Mouse (Mus musculus) right cerebral cortex, postnatal 4 days (tissue): ENCODE results near the gene Glt28d2.
"Not testable (repeated sequence)": the region's sequence is repeated elsewhere in the genome, so short reads cannot be mapped to it uniquely, and the experiment has no call there.

ENCODE experiments used
- DNase-seq: peaks from one replicate; pipeline ENCODE4 v3.0.0-alpha.2; 2022

Glt28d2 gene

DNA sequence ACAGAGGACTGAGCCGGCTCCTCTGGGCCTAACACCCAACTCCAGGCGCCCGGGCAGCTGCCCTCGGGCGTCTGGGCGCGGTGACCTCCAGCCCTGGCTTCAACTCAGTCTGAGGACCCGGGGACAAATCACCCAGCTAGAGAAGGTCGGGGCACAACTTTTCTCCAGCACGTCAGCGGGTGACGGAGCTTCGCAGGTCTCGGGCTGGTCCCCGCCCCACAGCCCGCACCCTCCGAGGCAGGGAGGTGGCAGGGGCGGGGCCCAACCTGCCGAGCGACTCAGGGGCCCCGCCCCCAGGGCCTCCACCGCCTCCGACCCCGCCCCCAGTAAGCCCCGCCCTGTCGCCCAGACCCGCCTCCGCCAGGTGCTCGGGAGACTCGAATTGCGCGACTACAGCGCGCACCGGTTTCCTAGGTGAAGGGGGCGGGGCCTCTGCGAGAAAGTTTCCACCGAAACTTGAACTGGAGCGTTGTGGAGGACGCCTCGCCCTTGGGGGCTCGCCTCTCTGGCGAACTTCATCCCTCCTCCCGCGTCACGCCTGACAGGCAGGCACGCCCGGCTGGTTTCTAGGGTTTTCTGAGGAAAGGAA lies at the start of gene Glt28d2, which contains the start of gene Gm37240:
Gene Glt28d2, minus strand, starts transcription at position 278 of the 589 bp plus-strand sequence.
Gene Gm37240, minus strand, starts transcription at position 280 of the 589 bp plus-strand sequence.
- DNase-seq, result peak; percentile 60

DNA sequence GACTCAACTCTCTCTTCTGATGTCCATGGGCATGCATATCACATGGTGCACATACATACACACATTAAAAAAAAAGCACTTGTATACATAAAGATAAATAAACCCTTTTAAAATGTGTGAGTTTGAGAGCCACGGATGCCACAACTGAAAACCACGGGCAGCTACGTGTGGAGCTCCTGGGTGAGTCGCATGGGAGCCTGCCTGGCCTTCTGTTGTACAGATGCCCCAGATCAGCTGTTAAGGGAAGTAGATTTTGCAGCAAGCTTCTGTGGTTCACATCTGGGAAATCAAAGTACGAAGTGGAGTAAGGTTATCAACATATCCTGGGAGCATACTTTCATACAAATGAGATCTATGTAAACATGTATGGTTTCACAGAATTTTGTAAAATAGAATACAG lies 46.3 kb upstream of the Glt28d2 start:
- DNase-seq, result no peak

DNA sequence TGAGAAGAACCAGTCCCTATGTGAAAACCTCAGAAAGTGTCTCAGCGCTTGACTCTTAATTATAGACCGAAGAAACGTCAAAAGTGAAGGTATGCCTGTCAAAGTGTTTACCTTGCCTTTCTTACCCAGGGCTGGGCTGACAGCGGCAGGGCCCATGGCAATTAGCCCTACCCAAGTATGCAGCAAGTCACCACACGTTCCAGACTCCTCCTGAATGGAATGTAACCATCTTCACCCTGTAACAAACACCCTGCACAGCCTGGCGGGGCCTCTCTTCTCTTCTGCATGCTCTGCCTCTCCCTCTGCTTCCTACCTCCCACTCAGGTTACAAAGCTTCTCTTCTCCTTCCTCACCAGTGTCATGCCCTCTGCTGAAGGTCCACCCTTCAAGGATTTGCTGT lies 44.5 kb upstream of the Glt28d2 start:
- no peak for DNase-seq

DNA sequence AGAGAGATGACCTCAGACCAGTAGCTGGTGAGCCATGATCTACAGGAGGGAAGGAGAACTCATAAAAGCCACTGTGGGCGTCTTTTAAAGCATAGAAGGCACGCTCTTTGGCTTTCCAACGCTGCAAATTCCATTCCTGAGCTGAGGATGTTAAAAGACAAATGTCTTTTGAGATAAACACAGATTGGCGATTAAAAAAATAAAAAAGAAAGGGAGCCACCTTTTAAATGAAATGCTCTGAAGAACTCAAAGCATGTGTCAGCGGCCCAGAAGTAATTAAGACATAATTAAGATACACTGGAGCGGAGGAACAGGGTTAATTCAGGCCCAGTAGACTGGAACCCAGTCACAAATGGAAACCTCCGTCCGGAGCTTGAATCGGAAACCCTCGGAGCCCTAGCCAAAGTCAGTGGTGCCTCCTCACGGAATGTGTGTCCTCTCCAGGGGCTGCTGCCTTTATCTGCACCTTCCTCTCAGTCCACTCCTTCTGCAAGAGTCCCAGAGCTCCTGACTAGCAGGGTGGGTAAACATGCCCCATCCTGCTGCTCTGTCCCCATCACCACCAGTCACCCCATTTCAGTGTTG lies 43.4 kb upstream of the Glt28d2 start:
- DNase-seq, result no peak

DNA sequence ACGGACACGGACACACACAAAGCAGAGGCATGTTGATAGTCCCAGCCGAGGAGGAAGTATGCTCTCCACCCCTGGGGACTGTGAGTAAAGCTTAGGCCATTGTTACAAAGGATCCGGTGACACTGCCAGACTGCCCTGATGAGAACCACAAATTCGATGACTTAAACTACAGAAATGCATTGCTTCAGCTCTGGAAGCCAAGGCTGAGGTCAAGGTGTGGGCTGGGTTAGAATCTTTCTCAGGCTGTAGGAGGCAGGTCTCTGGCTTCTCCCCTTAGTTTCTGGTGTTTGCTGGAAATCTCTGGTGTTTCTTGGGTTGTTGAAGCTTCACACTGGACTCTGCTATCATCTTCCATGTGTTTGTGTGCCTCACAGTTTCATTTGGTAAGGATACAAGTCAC lies 42.4 kb upstream of the Glt28d2 start:
- no peak for DNase-seq

DNA sequence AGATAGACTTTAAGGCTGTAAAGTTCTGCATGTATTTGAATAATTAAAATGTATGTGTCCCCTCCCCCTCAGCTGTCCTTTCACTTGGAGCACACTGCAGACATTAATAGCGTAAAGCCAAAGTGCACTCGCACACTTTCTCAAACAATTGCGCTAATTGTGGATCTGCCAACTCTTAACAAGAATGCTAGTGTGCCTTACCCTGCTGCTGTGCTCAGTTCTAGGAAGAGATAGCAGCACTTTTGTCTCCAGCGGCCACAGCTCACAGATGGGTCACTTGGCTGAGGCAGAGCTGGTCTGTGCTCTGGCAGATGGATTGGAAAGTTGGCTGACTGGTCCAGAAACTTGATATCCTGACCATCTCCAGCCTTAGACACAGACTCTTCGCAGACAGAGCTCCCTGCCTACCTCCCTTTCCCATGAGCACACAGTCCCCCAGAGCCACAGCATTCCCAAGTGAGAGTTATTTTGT lies 40.9 kb upstream of the Glt28d2 start:
- no peak for DNase-seq

DNA sequence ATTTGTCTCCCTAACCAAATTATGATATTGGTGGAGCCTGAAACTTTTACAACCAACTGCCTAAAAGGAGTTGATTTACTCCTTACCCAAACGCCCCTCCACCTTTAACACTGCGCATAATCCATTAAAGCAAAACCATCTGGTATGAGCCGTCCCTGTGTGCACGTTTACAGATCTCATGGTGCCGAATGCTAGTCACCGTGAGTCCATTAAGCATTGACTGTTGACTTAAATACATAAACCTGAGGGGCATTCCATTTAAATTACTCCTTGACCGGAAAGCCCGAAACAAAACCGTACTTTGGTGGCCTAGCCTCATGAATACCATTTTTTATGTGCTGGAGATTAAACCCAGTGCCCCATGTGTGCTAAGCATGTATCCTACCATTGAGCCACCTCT lies 40.0 kb upstream of the Glt28d2 start:
- DNase-seq, result no peak

DNA sequence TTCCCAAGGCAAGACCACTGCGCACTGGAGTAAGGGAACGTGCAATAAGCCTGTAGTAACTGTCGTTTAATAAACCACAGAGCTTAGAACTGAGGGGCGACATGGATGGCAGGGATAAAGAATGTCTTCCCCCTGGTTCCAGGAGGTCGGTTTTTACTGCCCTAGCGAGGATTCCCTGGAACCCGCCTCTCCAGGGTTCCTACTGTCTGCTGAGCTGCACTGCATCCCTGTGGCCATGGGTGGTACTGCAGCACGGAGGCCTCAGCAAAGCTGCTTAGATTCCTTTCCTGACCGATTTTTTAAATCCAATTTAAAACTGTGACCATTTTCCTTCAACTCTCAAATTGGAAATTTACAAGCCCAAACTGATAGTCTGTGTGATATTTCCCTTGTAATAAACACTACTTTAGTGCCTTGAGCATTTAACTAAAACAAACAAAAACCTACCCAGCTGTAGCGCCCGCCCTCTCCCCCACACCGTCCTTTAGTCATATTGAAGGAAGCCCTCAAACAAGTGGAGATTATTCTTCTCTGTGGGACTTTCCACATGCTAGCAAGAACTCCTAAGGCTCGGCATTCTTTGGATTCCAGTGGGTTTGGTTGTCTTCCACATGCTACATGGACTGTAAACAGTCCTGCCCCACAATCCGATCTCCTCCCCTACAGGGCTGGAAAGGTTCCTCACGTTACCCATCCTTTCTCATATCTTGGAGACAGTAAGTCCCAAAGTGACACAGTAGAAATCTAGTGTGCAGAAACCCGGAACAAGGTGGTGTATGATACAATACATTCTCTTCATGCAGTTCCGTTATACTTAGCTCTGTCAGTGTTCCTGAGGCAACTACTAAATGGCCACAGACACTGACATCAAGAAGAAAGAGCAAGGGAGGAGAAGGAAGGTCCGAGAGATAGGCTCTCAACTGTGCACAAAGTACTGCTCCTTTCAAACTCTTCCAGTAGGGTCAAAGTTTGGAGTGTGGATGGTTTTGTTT lies 36.9 kb upstream of the Glt28d2 start:
- peak; percentile 95 for DNase-seq

DNA sequence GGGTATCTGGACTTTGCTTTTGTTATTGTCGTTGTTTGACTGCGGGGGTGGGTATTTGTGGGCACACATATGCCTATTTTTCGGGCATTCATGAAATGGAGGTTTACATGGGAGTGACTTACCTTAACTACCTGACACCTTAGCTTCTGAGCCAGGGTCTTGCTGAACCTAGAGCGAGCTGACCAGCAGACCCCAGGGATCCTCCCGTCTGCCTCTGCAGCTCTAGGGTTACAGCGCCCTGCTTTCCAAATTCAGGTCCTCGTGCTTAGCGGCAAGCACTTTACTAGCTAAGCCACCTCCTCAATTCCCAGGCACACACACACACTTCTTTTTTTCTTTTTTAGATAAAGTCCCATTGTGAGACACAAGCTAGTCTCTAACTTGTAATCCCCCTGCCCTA lies 36.0 kb upstream of the Glt28d2 start:
- no peak for DNase-seq

DNA sequence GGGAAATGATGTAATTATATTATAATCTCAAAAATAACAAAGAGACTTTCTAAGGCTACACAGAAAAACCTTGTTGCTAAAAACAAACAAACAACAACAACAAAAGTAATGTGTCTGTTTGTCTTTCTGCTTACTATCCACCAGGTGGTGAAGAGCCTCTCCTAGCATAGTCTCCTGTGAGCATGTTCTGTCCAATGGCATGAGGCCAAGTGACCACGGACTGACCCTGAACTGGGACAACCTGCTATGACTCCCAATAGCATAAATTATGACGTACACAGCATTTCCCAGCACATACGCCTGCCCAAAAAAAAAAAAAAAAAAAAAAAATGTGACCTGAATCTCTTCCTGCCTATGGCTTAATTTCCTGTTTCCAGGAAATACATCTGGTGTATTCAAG lies 35.0 kb upstream of the Glt28d2 start:
- no peak for DNase-seq

DNA sequence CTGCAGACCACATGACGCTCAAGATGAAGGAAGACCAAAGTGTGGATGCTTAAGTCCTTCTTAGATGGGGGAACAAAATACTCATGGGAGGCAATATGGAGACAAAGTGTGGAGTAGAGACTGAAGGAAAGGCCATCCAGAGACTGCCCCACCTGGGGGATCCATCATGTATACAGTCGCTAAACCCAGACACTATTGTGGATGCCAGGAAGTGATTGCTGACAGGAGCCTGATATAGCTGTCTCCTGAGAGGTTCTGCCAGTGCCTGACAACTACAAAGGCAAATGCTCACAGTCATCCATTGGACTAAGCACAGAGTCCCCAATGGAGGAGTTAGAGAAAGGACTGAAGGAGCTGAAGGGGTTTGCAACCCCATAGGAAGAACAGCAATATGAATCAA lies 33.4 kb upstream of the Glt28d2 start:
- not testable (repeated sequence) for DNase-seq

DNA sequence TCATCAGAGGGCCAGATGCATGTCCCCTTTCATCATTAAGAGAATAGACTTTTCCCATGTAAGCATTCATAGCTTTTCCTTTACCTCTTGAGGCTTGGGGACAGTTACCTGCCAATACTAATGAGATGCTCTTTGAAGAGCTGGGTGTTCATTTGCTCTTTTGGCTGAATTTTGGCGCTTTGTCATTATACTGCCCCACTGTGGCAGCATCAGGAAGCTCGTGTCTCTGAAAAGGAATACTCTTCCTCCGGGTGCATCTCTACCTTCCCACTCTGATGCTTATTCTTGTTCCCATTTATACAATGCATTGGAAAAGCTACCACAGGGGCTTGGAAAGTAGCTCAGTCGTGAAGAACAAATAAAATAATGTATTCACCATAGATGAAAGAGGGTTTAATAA lies 30.3 kb upstream of the Glt28d2 start:
- peak; percentile 25 for DNase-seq

DNA sequence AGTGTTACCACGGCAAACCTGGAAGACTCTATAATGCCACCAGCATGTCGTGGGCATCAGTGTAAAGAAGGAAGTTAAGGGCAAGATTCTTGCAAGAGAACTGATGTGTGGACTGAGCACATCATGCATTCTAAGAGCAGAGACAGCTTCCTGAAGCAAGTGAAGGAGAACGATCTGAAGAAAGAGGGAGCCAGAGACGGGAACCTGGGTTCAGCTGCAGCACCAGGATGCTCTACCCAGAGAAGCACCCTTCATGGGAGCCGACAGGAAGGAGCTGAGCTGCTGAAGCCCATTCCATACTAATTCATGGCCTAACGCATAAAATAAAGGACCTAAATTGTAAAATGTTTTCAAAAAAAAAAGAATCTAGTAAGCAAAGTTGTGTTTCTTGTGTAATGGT lies 27.5 kb upstream of the Glt28d2 start:
- no peak for DNase-seq

DNA sequence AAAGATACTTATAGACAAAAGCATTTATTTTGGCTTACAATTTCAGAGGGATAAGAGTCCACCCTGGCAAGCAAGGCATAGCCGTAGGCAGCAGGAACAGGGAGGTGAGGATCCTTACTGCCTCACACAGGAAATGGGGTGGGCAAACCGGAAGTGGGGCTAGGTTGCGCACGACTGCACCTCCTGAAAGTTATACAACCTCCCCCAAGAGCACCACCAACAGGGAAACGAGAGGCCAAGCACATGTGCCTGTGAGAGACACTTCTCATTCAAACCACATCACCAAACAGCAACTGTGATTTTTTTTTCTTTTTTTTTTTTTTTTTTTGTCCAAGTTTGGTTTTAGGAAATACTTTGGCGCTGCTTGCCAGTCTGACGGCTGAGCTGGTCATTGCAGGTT lies 19.8 kb upstream of the Glt28d2 start:
- DNase-seq, result no peak

DNA sequence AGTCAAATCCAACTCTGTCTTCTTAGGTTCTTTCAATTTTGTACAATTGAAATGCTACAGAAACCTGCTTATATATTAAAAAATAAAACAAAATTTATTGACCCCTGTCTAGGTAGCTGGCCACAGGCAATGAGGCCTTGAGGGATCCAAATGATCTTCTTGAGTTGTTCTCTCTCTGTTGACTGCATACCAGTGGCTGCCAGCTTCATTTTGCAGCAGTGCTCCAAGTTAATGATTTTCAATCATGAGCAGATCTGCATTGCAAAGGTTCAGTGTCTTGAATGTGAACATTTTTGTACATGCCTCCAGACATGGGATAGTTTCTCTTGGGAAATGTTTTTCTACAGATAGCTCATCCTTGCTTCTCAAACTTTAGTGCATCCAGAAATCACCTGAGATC lies 17.1 kb upstream of the Glt28d2 start:
- no peak for DNase-seq

DNA sequence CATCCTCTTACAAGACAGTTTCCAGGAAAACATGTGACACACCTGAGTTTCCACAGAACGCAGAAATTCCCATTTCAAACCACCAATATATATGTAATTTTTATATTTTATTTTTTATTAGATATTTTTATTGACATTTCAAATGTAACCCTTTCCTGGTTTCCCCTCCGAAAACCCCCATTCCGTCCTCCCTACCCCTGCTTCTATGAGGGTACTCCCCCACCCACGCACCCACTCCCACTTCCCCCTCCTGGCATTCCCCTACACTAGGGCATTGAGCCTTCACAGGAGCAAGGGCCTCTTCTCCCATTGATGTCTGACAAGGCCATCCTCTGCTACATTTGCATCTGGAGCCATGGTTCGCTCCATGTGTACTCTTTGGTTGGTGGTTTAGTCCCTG lies 7.7 kb upstream of the Glt28d2 start:
- DNase-seq, result no peak

DNA sequence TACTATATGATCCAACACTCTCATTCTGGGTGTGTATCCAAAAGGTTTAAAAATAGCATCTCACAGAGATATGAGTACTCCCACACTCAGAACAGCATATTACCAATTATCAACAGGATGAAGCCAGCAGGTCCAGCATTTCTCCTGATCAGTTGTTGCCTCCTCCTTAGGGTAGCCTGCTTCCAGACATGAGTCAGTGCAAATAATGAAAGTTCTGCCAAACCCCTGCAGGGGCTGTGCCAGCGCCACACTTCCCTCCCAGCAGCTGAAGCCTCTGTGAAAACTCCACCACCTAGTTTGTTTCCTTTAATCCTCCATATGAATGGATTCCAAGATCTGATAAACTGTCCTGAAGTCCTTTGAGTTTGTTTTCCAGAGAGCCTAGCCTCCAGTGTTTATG lies 4.3 kb upstream of the Glt28d2 start:
- no peak for DNase-seq

DNA sequence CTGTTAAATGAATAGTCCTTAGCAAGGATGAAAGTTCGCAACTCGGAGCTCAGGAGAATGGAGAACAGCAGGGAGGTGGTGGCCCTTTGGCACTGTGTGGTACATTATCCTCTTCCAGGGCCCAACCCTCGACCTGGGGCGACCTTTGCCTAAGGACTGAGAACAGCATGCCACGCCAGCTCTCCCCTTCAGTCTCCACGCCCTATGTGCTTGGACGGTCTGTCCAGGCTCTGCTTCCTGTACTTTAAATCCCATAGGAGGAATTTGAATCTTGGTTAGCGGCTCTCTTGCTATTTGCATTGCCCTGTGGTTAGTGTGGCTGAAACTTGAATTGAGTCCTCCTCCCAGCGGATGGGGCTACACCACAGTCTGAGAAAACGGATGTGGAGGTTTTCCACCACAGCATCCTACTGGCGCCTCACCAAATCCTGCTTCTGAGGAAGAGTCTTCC lies 930 bp upstream of the Glt28d2 start:
- peak; percentile 23 for DNase-seq

DNA sequence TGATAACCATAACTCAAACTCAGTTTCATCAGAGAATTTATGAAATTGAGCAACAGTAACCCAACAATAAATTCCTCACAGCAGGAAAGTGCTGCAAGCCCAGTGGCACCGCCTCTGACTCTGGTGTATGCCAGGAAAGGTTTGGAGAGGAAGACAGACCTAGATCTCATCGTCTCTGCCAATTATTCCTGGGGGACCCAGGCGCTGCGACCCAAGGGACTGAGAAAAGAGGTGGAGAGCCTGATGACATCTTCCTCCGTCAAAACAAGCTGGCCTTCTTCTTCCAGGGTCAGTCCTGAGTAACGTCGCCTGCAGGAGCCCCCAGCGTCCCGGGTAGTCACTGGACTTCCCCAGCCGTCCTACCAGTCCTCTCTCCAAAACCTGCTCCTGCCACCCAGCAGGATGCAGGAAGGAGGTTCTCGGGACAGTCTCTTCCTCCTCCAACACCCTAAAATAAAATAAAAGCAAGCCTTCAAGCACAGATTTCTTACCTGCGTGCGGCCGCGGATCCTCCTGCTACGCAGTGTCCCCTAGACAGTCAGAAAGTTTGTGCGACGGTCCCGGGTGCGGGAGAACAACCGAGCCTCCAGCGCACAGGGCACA lies 579 bp downstream of the Glt28d2 start:
- peak; percentile 12 for DNase-seq

DNA sequence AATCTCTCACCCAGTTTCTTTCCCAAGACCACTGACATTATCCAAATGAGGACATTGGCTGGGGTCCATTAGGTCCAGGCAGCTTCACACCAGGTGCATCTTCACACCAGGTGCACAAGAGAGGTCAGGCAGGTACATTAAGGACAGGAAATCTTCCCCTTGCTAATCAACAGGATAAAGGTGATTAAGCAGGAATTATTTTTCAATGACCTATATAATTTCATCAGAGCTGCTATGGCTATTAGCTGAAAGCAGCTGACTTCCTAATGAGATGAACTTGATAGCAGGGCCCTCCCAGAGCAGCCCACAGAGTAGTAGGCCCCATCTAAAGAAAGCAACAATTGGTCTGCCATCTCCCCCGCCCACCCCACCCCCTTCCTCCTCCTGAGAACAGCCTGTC lies 1.4 kb downstream of the Glt28d2 start:
- no peak for DNase-seq

DNA sequence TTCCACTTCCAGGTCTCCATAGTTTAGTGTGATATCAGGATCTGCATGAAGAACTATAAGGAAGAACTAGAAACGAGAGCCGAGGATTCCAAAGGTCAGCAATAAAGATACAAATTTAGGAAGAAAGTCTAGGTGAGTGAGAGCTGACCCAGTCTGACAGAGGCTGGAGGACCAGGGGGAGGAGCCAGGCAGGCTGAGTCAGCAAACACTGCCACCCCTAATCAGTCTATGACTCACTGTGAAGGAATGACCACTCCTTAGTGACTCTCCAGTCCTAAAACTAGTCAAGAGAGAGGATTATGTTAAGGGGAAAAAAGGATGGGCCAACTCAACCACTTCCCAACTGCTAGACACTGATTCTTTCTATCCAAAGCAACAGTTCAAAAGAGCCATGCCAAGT lies 6.6 kb downstream of the Glt28d2 start:
- DNase-seq, result no peak

DNA sequence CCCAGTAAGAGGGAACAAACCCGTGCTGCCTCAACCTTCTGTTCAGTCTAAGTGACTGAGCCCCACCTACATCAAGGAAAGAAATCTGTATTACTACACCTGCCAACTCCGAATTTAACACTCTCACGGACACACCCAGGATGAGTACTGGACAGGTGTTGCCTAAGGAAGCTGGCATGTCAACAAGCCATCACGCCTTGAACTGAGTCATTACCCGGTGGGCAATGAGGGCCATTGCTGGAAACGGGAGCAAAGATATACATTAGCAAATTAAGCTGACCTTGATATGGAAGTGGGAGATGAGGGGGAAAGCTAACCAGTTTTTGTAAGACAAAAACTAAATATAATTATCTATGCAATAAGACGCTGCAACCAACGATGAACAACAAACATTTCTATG lies 7.2 kb downstream of the Glt28d2 start:
- DNase-seq, result no peak

DNA sequence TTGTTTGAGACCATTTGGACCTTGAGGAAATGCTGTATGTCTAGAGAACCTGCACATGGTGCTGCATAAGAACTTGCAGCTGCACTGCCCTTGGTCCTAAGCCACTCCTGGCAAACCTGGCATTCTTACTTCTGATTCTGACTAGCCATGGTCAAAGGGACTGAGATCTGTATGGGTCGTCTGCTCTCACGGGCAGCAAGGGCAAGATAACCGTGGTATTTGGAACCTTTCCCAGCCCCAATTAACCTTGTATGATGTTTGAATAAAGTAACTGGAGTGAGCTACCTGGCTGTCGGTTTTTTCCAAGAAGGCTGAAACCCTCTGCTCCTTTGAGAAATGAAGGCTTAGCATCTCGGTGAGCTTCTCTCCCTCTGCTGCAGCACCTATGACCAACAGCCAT lies 8.4 kb downstream of the Glt28d2 start:
- no peak for DNase-seq
